In the genomic region with DNA sequence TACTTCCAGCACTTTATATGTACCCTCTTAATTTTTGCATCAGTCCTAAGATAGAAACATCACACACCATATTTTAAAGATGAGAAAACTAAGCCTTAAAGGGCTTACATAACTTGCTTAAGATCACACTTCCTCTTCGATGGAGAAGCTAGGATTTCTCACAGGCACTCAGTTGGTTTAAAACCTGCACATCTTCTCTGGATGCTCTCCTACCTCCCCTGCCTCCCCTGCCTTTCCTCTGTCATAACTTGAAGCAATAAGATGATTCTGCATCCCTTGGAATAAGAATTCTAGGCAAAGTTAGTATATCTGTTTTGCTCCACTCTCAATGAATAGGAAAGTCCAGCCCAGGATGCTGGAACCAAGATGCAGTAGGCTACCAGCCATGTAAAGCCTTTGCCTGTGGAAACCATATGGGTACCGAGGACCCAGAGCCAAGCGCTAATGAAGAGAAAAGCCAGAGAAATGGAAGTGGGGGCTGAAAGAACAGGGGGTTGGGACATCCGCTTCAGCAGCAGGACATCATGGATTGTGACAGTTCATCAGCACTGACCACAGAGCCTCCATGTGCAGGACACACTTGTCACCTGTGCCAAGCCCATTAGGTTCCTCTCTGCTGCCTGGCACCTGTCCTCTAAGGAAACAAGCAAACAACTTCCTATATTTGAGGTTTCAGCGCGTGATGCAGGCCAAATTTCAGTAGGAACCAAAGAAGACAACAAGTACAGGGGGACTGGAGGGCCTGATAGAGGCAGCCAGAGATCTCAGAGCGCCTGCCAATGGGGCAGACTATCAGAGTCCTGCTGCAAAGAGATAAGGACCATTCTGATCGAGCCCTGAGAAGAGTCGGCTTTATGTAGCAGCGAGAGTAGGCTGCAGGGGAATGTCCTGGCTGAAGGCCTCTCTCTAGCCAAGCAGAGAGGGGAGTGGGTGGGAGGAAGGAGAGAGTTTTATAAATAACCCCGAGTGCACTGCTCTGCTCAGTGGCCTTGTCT, we compare ENCODE assay signal across 8 mouse cellular contexts.
A peak's percentile ranks its signal among the peaks of the same experiment; 100 is the strongest.
DNase-seq lines count a peak whose midpoint lies in the region; ATAC-seq and TF ChIP-seq lines count a peak whose summit lies in the region.

No protein-coding gene starts in this region.

- TF ChIP-seq CTCF in intestine, postnatal 0 days (IDR thresholded peaks at IDR 0.05; ENCODE audit: low read depth), result no peak
- no peak for TF ChIP-seq CTCF in bone marrow, adult 2 months (IDR thresholded peaks at IDR 0.05; ENCODE audit: control insufficient read depth, insufficient read depth, low read length)

- no peak for TF ChIP-seq POLR2A in bone marrow, adult 2 months (IDR thresholded peaks at IDR 0.05; ENCODE audit: borderline replicate concordance, control insufficient read depth, low read depth, low read length)

- H3K27me3 ChIP-seq in intestine, embryonic 15.5 days (replicated peaks), result no peaks in the 10 kb centered on the region
- no peaks in the 10 kb centered on the region for H3K27me3 ChIP-seq in intestine, postnatal 0 days (replicated peaks; ENCODE audit: control insufficient read depth, insufficient read depth, low read length)

- H3K9ac ChIP-seq in intestine, embryonic 15.5 days, result no peak overlapping the region
- no peak overlapping the region for H3K9ac ChIP-seq in intestine, postnatal 0 days (ENCODE audit: low read depth, low read length)

- peaks cover 20% of the 10 kb centered on the region for H3K4me1 ChIP-seq in intestine, embryonic 15.5 days (replicated peaks)
- no peaks in the 10 kb centered on the region for H3K4me1 ChIP-seq in intestine, postnatal 0 days (replicated peaks; ENCODE audit: control insufficient read depth, insufficient read depth, low read length)
- H3K4me1 ChIP-seq in bone marrow, adult 2 months (ENCODE audit: control insufficient read depth, insufficient read depth, low read length), result peaks cover 1% of the 10 kb centered on the region; the same call in 1 of the 2 replicates

- no peak overlapping the region for H3K4me3 ChIP-seq in intestine, embryonic 15.5 days (replicated peaks)
- H3K4me3 ChIP-seq in intestine, postnatal 0 days (ENCODE audit: low read depth, low read length), result no peak overlapping the region
- no peak overlapping the region for H3K4me3 ChIP-seq in bone marrow, adult 2 months (replicated peaks; ENCODE audit: control insufficient read depth, low read depth, low read length)

- DNase-seq in neural tube, embryonic 10.5 days (ENCODE audit: extremely low spot score, low spot score), result no peak
- DNase-seq in urinary bladder, adult 2 months (ENCODE audit: low spot score), result no peak
- no peak for DNase-seq in kidney, postnatal 25 days

- no peak overlapping the region for H3K4me2 ChIP-seq in intestine, embryonic 15.5 days (replicated peaks)
- no peak overlapping the region for H3K4me2 ChIP-seq in intestine, postnatal 0 days (replicated peaks; ENCODE audit: low read depth)

- peak; percentile 62 for ATAC-seq in intestine, embryonic 15.5 days
- no peak for ATAC-seq in intestine, postnatal 0 days
- peak; percentile 94 for ATAC-seq in erythroid progenitor cell, adult 5-6 weeks (replicated peaks; ENCODE audit: low FRiP score, poor library complexity, severe bottlenecking)
- peak; percentile 94 for ATAC-seq in megakaryocyte progenitor cell, adult 5-6 weeks (replicated peaks; ENCODE audit: poor library complexity)

- WGBS in intestine, embryonic 15.5 days, result 59% methylated on average over 11 of the region's 11 CpGs
- WGBS in intestine, postnatal 0 days, result 63% methylated on average over 11 of the region's 11 CpGs
- 13% methylated on average over 11 of the region's 11 CpGs for WGBS in bone marrow, adult 2 months

- no peak overlapping the region for H3K27ac ChIP-seq in intestine, embryonic 15.5 days
- H3K27ac ChIP-seq in intestine, postnatal 0 days (ENCODE audit: low read depth, low read length), result no peak overlapping the region
- peak overlapping the region; percentile 48 for H3K27ac ChIP-seq in bone marrow, adult 2 months (ENCODE audit: control insufficient read depth, insufficient read depth, low read depth, low read length, poor library complexity)

- H3K9me3 ChIP-seq in intestine, embryonic 15.5 days, result no peaks in the 10 kb centered on the region
- H3K9me3 ChIP-seq in intestine, postnatal 0 days (ENCODE audit: control insufficient read depth), result no peaks in the 10 kb centered on the region

- H3K36me3 ChIP-seq in intestine, embryonic 15.5 days, result no peaks in the 10 kb centered on the region
- no peaks in the 10 kb centered on the region for H3K36me3 ChIP-seq in intestine, postnatal 0 days (ENCODE audit: control insufficient read depth, insufficient read depth)
